Mouse (Mus musculus) layer of hippocampus, adult 8-10 months (tissue): ENCODE measurements around the gene Herpud2. TPM values are rescaled to one million over a fixed set of nuclear protein-coding genes. Genes with fewer than 3 reads are reported as not detected.
"Not testable (repeated sequence)": the region's sequence is repeated elsewhere in the genome, so short reads cannot be mapped to it uniquely, and the experiment has no call there.

Experiments used
- DNase-seq, 2 experiments: peaks; one replicate each; pipeline ENCODE4 v3.0.0; 2022; ENCODE audit warnings: low spot score in 2 of 2
- total RNA-seq, 4 experiments: library from RNA; stranded (reverse); gene quantifications; 2 replicates each; pipeline ENCODE4 v1.2.4; 2022

Herpud2 gene
- total RNA-seq, 4 experiments from 2014 or later: 44.2 to 50.5 (median 46.9) TPM

DNA sequence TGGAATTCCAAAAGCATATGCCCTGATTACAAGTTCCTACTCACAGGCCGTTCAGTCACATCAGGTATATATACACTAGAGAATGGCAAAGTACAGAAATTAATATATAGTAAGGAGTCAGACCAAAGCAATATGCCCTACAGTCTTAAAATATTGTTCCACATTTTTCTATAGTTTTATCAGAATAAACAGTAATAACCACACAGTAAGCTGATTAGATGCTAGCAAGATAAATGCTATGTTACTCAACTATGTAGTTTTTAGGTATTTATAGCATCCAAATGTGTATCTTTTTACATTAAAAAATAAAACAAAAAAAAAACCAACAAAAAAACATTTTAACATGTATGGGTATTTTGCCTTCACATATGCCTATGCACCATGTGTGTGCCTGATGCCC lies 5.7 kb downstream of the Herpud2 start:
- no peak for DNase-seq

DNA sequence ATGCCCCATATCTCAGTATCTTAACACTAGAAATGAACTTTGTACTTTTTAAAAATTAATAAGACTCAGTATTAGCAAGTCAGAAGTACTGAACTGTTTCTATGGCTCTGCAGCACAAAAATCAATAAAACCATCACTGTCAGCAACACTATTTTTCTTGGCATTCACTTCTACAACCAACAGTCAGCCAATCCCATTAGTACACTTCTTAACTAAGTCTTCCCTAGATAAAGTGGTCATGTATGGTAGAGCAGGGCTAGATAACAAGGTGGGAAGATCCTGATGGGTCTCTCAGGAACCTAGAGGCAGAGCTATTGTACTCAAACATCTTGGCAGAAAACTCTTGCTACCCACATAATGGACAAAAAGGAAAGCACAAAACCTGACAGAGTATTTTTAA lies 7.7 kb downstream of the Herpud2 start:
- no peak for DNase-seq

DNA sequence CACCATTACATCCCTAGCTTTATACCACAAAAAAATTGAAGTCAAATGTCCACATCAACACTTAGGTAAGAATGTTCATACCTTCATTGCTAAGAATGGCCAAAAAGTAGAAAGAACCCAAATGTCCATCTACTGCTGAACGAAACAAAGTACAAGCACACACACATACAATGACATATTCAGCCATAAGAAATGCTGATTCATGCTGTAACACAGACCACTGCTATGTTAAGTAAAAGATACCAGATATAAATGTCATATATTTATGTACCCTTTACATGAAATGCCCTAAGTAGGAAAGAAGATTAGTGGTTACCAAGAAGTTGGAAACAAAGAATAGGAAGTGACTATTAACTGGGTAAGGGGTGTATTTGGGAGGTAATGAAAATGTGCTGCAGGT lies 8.6 kb downstream of the Herpud2 start:
- DNase-seq: no peak

DNA sequence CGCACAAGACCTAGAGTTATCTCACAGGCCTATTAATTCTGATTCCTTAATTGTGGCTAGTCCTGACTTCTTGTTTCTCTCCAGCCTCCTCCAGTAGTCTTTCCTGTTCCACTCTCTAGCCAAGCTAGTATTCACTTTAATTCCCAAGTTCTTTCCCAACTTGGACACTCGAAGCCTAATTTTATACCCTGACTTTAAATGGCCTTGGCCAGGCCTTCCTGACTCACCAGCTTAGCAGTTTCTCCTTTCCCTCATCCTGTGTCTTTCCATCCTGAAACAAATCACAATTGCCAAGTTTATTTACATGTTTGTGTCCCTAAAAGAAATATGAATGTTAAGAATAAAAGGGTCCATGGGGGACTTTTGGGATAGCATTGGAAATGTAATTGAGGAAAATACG lies 9.6 kb downstream of the Herpud2 start:
- no peak for DNase-seq

DNA sequence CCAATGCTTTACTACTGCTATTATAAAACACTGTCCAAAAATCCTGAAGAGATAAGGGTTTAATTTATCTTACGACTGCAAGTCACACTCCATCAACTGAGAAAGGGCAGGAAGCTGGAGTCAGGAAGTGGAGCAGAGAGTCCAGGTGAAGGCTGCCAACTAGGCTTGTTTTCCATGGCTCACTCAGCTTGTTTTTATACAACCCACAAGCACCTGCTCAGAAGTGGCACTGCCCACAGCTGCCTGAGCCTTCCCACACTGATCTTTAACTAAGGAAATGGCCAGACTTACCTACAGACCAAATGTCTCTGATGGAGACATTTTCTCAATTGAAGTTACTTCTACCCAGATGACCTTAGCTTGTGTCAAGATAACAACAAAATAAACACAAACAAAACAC lies 11.3 kb downstream of the Herpud2 start:
- no peak for DNase-seq

DNA sequence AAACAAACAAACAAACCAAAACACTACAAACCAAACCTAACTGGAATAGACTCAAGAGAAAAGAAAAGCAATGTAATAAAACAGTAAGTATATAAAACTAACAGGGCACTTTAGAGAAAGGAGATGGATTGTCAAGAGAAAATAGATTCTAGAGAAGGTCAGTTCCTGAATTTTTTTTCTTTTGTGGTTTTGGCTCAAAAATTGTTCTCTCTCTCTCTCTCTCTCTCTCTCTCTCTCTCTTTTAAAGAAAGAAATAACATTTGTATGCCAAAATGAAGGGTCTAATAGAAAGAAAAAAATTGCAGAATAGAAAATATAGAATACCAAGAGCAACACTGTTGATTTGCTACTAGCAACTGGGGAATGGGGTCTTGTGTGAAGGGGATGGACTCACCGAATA lies 12.7 kb downstream of the Herpud2 start:
- no peak for DNase-seq

DNA sequence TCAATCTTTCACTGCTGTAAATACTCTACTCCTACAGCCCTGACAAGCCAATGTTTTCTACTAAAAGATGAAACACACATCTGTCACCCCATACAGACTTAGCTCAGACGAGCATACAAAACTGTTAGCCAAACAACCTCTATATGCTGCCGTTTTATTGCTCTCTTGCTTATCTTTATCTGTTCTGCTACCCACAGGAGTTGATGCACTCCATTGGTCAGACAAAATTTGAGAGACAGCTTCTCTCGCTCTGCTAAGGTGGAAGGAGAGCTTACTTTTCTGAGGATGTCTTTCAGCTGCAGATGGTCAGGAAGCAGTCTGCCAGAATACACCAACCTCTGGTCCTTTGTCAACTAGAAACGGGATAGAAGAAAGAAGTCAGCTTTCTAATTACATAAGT lies 18.7 kb downstream of the Herpud2 start:
- DNase-seq: no peak

DNA sequence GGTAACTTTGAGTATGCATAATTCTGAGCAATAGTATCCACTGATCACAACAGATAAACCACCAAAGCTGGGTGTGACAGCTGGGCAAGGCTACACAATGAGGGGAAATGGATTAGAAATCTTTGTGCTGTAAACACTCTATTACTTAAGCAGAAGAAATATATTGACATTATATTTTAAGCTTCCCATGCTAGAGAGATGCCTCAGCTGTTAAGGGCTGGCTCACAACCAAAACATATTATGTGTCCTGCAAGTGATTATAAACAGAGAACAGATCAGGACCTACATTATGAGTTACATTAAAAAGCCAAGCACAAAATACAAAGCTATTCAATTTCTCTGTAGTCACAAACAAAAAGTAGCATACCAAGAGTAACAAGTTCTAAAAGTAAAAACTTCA lies 19.4 kb downstream of the Herpud2 start:
- DNase-seq: no peak

DNA sequence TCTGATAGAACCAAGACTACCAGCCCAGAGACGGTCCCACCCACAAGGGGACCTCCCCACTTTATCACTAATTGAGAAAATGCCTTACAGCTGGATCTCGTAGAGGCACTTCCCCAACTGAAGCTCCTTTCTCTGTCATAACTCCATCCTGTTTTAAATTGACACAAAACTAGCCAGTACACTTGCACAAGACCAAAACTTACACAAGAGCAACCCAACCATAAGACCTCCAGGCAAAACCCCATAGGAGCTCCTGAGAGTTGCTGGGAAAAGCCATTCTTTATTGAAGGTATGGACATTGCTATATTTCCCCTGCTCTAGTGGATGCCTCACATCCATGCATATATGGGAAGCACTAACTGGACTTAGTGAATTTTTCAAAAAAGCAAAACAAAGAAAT lies 27.6 kb downstream of the Herpud2 start:
- DNase-seq: no peak

DNA sequence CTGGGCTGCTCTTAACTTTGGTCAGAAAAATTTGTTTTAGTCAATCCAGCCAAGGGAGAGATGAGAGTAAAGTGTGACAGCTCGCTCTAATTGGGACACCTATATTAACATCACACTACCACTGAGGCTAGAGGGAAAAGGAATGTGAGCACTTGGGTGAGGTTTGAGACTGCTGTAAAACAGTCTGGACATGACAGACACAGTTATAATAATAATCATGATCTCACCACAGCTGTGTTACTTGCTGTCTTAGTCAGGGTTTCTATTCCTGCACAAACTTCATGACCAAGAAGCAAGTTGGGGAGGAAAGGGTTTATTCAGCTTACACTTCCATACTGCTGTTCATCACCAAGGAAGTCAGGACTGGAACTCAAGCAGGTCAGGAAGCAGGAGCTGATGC lies 28.0 kb downstream of the Herpud2 start:
- DNase-seq: not testable (repeated sequence)

DNA sequence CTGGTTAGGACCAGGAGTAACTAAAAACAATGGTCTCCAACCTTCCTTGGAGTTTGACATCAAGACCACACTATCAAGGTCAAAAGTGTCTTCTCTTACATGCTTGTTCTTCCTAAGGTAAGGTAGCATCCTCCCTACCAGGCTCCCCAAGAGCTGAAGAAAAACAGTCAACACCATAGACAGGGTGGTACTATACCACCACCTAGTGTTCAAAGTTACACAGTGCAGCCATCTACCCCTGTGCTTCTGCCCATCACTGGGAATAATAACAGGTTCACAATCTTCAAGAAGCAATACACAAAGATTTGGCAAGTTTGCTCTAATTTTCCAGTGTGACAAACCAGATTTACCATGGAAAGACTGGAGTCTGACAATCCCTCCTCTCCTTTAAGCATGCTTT lies 47.0 kb downstream of the Herpud2 start:
- peak; percentile 39 to 42 for DNase-seq

DNA sequence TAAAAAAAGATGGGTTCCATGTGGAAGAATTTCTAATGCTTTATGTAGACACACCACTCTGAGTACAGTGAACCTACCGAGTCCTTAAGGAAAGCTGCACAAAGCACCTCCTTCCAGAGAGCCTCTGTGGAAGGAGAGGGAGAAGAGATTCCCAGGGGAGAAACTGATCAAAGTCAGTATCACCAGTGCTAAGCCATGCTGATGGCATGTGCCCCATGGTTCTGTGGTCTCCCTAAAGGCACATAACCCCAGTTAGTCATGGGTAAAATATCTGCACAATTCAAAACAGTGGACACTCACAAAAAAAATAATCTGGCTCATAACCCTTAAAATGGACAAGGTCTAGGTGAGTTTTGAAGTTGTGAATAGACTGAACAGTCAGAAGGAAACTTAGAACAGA lies 48.7 kb downstream of the Herpud2 start:
- DNase-seq: no peak

DNA sequence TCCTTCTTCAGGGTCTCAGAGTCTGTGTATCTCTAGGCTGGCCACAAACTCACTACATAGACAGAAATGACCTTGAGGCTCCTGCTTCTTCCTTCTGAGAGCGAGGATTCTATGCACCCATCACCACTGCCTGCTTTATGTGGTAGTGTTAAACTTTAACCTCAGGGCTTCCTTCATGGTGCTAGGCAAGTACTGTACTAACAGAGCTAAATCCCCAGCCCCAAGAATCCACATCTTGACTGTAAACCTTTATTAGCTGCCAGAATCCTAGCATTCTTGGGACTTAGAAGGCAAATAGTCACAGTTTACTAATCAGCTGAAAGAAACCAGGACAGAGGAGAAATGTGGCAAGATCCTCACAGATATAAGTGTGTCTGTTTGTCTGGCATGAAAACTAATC lies 60.8 kb downstream of the Herpud2 start:
- DNase-seq: no peak

DNA sequence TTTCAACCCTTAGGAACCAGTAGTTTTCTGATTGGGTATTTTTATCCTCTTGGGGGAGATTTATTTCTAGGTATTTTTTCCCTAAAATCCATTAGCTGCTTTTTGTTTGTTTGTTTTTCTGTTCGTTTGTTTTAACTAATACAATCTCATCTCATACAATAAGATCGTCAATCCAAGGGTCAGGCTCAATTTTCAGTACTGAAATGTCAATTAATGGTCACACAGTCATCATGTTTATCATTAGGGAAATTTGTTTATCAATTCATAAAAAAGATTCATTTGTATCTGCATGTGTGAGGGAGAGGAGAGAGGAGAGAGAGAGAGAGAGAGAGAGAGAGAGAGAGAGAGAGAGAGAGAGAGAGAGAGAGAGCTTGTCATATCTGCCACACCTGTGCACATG lies 62.5 kb downstream of the Herpud2 start, which contains the start of gene Gm10181:
Gene Gm10181 (plus strand): TSS at position 301 of the 400 bp plus-strand sequence.
- DNase-seq: no peak

DNA sequence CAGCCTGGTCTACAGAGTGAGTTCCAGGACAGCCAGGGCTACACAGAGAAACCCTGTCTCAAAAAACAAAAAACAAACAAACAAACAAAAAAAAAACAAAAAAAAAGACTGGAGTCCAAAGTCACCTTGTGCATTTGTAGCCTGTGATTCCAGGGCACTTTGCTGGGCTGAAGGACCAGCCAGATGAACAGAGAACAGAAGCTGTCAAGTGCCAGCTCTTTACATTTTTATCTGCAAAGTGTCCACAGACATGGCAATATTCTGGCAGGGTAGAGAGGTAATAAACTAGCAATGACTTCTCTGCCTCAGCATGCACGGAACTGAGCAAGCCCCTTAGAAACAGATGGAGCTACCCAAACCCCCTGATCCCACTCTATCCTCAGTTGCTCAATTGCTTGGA lies 75.1 kb downstream of the Herpud2 start:
- DNase-seq: no peak

DNA sequence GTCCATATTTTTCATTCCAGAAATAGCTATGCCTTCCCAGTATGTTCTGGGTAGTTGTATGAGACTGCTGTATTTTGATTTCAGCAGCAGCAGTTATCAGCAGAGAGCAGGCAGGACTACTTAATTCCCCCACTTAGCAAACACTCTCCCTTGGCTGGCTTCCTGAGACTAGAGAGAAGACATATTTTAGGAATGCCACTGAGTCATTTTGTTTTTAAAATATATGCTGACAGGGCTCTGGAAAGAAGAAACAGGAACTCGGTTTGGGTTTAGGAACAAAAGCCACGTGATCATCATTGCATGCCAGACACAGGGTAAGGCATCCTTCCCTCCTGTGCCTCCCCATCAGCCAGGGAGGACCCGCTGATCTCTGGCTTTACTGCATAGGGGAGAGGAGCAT lies 75.6 kb downstream of the Herpud2 start:
- peak in 1 of 2 experiments; percentile 26 for DNase-seq

DNA sequence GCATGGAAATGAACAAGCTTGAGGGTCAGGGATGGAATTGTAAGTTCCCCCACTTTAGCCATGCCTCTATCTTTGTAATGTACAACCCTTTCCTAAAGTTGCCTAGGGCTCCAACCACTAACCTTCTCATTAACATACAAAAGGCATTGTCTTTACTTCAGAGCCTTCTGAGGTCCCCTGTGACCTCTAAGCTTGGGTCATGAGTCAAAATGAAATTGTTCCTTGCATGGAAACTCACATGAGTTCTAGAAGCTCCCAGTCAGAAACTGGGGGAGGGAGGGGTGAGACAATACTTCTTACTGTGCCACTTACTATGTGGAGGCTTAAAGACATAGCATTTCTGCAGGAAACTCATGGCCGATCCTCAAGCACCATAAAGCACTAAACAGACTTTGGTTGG lies 79.0 kb downstream of the Herpud2 start:
- no peak for DNase-seq

DNA sequence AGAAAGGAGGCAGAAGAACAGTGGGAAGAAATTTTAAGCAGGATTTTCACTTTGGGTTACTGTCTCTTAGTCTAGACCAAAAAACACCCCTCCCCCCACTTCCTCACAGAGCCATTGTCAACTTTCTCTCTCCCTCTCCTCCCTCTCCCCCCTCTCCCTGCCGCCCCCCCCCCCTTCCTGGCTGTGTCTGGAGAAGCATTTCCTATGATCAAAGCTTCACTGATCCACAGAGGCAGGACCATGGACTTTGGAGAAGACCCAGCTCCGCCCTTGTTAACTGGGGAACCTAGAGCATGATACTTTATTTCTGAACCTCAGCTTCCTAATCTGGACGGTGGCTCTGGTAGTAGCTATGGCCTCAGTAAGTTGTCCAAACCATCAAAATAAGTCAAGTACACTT lies 92.9 kb downstream of the Herpud2 start:
- DNase-seq: no peak

Other genes starting within 250 kb of the Herpud2 start
- not detected for gene Gm10181, start 62.4 kb downstream of the Herpud2 start, total RNA-seq
- gene Sept7, start 100.6 kb upstream of the Herpud2 start, total RNA-seq: 100 to 1,000 TPM; 274 to 299 (median 288) TPM